Mouse (Mus musculus) heart, postnatal 36 days (tissue): ENCODE measurements around the gene Cacna2d2. TPM values are rescaled to one million over a fixed set of nuclear protein-coding genes. Genes with fewer than 3 reads are reported as not detected.

ENCODE experiments used
- DNase-seq, 2 experiments: peaks; one replicate each; pipeline ENCODE4 v3.0.0; 2021 to 2022
- intact Hi-C: fragments of 180-260 bp; cut with DNase I; formaldehyde crosslinking; loops from one replicate; pipeline ENCODE4 v1.15.1; 2025
- total RNA-seq, 2 experiments: library from RNA; stranded (reverse); gene quantifications; 2 replicates each; pipeline ENCODE4 v1.2.3; 2021

Cacna2d2 gene
- total RNA-seq, result 10 to 100 TPM; 10.5 to 13.3 TPM

GRCm38 (mm10) chr9:107399491-107399971 is at the start of gene Cacna2d2:
Gene Cacna2d2, plus strand, starts transcription at chr9:107399612.
- intact Hi-C loops, result no loop called here
- peak; percentile 48 to 55 for DNase-seq

GRCm38 (mm10) chr9:107354826-107355225 is 44.6 kb upstream of the Cacna2d2 start:
- intact Hi-C loops, result loop anchor here (5.0 kb wide), 1 partner anchor 453 kb away; no protein-coding TSS in a partner anchor
- DNase-seq, result no peak

DNA sequence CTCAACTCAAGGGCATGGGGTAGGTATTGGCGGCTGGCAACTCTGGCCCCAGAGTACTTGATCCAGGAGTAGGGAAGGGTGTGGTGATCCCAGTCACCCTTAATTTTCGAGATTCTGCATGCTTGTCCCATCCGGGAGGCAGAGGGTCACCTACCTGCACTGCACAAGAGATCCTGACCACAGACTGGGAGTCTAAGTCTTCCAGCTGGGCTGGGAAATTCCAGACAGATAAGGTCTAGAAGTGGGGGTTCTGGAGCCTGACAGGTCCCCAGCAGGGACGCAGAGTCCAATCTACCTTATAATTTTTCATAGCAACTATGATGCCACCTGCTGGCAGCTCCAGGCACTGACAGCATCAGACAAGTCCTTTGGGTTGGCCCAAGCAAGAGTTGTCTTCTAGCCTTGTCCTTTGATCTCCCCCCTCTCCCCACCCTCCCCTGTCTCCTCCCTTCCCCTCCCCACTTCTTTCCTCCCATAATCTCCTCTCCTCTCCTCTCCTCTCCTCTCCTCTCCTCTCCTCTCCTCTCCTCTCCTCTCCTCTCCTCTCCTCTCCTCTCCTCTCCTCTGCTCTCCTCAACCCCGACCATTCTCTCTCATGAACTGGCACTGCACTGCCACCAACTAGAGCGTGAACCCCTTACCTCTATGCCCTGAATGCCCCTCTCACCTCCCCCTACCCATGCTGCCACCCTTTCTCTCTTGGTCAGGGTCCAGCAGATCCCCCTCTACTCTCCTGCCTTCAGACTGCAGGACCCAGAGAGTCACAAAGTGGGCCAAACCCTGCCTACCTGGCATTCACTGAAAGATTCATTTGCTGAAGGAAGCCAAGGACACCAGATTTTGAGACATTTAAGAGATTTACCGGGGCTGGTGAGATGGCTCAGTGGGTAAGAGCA is 43.3 kb upstream of the Cacna2d2 start:
- intact Hi-C loops, result loop anchor here (1.0 to 5.0 kb wide), 3 partner anchors 62 to 454 kb away; no protein-coding TSS in a partner anchor
- peak; percentile 56 to 69 for DNase-seq

DNA sequence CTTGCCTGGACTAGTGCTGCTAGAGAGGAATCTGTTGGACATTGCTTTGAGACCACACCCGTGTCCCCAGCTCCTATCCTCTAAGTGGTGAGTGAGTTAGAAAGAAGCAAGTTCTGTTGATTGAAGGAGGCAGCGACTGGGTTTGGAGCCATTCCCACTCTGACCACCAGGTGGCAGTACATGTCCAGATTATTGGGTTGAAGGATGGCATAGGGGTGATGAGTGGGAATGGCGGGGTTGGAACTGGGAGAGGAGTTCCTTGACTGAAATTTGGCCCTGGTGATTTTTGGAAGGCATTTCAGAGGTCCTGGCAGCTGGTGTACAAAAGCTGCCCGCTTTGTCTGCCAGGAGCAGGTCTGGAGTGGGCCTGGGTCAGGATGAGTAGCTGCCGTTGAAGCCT is 41.8 kb upstream of the Cacna2d2 start:
- DNase-seq, result peak; percentile 74 to 87
- intact Hi-C loops, result loop anchor here (2.0 to 5.0 kb wide), 3 partner anchors 105 to 455 kb away; no protein-coding TSS in a partner anchor

GRCm38 (mm10) chr9:107360989-107361388 is 38.4 kb upstream of the Cacna2d2 start:
- no peak for DNase-seq
- intact Hi-C loops, result no loop called here

DNA sequence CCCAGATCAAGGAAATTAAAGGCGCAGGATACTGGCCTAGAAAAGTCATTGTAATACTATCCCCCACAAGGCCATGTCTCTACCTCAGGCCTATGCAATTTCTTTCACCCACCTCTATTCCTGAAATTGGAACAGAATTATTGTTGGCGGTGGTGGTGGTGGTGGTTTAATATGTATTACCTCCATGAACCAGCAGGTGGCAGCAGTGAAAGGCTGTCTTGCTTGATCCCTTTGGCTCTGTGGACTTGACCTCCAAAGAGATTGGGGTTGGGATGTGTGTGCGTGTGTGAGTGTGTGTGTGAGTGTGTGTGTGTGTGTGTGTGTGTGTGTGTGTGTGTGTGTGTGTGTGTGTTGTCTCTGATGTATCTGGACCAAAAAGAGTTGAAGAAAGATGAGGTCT is 32.8 kb upstream of the Cacna2d2 start:
- intact Hi-C loops, result loop anchor here (1.0 to 5.0 kb wide), 3 partner anchors 97 to 311 kb away; partner anchors contain the start of gene Gnat1
- peak; percentile 57 to 61 for DNase-seq

GRCm38 (mm10) chr9:107368302-107368701 is 31.1 kb upstream of the Cacna2d2 start:
- DNase-seq, result no peak
- intact Hi-C loops, result loop anchor here (5.0 kb wide), 1 partner anchor 309 kb away; the partner anchor contains the start of gene Gnat1

DNA sequence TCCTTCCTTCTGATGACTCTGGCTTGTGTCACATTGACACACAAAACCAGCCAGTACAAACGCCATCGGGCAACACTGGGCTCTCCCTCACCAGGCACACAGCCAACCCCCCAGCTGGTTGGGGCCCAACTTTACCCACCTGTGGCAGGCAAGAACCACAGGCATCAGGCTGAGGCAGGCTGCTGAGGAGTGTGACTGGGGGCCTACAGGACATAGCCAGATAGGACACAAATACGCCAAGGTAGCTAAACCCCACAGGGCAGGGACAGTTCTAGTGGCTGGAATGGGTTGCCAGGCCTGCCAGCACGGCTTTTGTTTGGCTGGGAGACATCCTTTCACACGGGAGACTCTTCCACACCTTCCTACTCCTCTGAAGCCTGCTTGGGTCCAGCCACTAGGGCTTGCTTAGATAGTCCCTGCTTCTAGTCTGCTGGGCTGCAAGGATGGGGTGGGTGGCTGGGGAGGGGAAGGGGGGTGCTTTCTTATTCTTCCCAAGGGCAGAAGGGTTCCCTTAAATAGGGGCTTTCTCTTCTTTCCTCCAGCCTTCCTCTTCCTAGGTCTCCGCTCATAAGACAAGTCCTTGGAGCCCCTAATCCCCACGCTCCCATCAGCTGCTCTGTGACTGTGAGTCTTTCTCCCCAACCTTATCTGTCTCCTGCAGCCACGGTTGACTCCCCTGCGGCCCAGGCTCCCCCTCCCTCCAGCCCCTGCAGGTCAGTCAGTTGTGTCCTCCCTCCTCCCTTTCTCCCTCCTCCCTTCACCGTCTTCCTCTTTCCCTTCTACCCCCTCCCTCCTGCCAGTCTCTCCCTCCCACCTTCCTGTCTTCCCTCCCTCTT is 29.9 kb upstream of the Cacna2d2 start:
- intact Hi-C loops, result loop anchor here (5.0 kb wide), 1 partner anchor 308 kb away; the partner anchor contains the start of gene Gnat1
- DNase-seq, result no peak

GRCm38 (mm10) chr9:107370106-107370463 is 29.3 kb upstream of the Cacna2d2 start:
- intact Hi-C loops, result no loop called here
- no peak for DNase-seq

DNA sequence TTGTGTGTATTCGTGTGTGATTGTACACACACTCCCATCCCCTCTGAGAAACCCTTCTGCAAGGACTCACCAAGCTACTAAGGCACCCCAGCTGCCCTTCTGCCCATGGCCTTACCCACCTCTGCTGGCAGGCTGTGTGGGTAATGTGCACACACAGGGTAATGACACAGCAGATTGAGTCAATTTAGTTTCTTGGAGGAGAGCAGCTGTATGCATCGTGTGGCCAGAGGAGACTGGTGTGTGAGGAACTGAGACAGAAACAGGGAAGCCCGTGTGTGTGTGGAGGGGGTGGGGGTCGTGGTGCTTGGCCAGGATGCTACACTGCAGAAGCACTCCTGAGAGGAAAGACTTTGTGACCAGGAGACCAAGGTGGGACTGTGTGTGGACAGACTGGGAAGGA is 27.0 kb upstream of the Cacna2d2 start:
- intact Hi-C loops, result no loop called here
- DNase-seq, result no peak

GRCm38 (mm10) chr9:107374623-107375022 is 24.8 kb upstream of the Cacna2d2 start:
- intact Hi-C loops, result no loop called here
- DNase-seq, result no peak

- intact Hi-C loops, result no loop called here
- no peak for DNase-seq
These were observed 24.0 kb upstream of the Cacna2d2 start for GRCm38 (mm10) chr9:107375451-107375850.

DNA sequence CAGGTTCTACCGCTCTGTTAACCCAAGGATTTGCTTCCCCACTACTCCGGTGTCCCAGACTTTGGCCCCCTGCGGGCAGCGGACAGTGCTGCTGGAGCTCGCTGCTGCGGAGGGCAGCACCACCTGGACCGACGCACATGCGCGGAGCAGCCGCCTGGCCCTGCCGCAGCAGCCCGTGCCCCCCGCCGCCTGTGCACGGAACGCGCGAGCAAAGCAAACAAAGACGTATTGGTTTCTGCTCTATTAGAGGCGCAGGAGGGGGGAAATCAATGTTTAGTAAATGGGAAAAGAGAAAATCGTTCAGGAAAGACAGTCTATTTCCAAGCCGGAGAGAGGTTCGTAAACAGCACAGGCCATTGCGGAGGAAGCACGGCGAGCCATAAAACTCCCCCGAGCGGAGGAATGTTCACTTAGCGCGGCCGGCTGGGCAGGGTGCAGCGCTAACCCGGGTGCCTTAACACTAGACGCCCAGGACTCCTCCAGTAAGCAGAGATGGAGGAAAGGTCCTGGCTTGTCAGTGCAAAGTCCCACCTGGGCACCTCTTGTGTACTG is 21.4 kb upstream of the Cacna2d2 start:
- DNase-seq, result no peak
- intact Hi-C loops, result no loop called here

DNA sequence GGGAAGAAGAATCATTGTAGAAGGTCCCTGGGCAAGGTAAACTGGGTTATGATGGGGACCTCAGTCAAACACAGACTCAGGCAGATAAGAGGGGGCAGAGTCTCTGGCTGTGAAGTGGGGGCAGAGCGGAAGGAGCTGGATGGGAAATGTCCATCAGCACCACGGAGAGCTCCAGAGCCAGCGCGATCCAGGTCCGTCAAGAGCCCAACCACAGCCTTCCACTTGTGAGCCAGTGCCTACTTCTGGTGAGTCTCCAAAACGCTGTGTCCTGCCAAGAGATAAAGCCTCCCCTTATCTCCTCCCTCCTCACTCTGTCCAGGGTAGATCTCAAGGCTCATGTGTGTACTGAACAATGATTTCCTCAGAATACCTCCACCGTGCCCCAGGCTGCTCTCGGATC is 17.7 kb upstream of the Cacna2d2 start:
- peak; percentile 37 to 51 for DNase-seq
- intact Hi-C loops, result no loop called here

GRCm38 (mm10) chr9:107384396-107384795 is 15.0 kb upstream of the Cacna2d2 start:
- intact Hi-C loops, result no loop called here
- no peak for DNase-seq

DNA sequence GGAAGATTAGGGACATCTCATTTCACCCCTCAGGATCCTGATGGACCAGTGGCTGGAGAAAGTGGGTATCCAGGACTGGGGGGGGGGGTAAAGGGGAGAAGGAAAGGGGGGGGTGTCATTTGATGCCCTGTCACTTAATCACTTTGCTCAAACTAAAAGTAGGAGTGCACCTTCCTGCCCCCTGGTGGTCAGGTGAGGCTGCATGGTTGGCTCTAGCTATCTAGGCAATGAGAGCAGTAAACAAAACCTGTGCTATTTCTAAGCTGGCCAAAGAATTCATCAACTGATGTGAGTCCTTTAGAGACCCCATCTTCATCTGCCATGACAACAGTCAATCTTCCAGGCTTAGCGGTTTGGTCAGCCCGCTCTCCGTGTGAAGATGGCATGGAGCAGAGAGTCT is 12.7 kb upstream of the Cacna2d2 start:
- intact Hi-C loops, result no loop called here

DNA sequence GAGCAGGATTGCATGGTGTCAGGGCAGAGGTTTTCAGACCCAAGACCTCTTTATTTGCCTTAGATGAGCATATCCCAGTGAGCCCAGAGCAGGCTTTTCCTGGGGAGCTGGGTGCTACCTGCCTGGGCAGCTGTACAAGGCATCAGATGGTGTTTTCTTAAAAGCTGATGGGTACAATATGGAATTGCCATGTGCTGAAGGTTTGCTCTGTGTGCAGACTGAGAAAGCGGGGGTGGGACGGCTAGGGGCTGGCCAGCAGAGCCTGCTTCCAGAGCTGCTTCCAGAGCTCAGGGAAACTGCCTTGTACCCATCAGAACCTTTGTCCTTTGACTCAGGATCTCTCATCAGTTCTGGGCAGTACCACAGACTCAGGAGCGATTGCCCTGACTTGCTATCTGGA is 11.7 kb upstream of the Cacna2d2 start:
- no peak for DNase-seq
- intact Hi-C loops, result no loop called here

More for the DNA sequence above, 12.7 kb upstream of the Cacna2d2 start:
- no peak for DNase-seq

- DNase-seq, result no peak
- intact Hi-C loops, result no loop called here
These were observed 11.1 kb upstream of the Cacna2d2 start for GRCm38 (mm10) chr9:107388263-107388662.

DNA sequence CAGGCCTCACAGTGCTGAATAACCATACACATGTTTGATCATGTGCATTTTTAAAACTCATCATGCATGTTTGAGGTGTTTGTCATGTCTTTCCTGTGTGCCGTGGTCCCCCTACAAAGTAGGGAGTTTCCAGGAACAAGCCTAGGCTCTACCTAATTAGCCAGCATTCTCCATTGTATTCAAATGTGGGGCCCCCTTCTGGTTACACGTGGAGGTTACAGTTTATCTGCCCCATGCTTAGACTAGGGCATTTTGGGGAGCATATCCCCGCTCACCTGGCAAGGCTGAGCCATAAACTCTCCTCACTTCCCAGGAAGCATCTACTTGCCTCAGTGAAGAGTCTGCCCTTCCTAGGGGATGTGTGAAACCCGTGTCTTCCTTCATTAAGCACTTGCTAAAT is 3.0 kb upstream of the Cacna2d2 start:
- intact Hi-C loops, result no loop called here
- DNase-seq, result no peak

- no peak for DNase-seq
- intact Hi-C loops, result no loop called here
These were observed 444 bp upstream of the Cacna2d2 start for GRCm38 (mm10) chr9:107398968-107399367.

DNA sequence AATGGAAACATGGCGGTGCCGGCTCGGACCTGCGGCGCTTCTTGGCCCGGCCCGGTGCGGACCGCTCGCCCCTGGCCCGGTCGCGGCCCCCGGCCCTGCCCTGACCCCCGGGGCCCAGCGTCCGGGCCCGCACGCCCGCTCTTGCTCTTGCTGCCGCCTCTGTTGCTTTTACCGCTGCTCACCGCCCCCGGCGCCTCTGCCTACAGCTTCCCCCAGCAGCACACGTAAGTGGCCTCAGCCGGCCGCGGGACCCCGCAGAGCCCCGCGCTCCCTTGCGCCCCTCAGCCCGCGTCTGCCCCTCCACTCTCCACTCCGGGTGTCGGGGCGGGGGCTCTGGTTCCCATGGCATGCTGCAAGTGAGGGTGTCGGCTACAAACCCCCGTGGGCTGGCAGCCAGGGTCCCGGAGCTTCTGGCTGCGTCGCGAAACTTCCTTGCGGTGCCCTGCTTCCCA is 674 bp downstream of the Cacna2d2 start:
- DNase-seq, result no peak
- intact Hi-C loops, result no loop called here
